Mouse (Mus musculus): ENCODE results near the gene Eif3f. TPM values are rescaled to one million over a fixed set of nuclear protein-coding genes. Genes with fewer than 3 reads are reported as not detected.

Gene Eif3f
- total RNA-seq, 2 experiments from 2014 or later: 95.6 to 101 TPM

GRCm38 (mm10) chr7:108944002-108944401 lies 9.8 kb downstream of the Eif3f start:
- peak; percentile 88 for TF ChIP-seq CTCF (conservative IDR thresholded peaks at IDR 0.05)
- peak; percentile 63 to 67 for DNase-seq (ENCODE audit: low spot score in 2 of 2)
- Histone ChIP-seq H3K4me3 (no peak overlapping the region), H3K27ac (no peak overlapping the region)

GRCm38 (mm10) chr7:108948611-108949010 lies 14.4 kb downstream of the Eif3f start:
- no peak for DNase-seq (ENCODE audit: low spot score in 2 of 2)
- H3K27ac ChIP-seq: no peak overlapping the region
- TF ChIP-seq CTCF (conservative IDR thresholded peaks at IDR 0.05): no peak
- no peak overlapping the region for H3K4me3 ChIP-seq

GRCm38 (mm10) chr7:108949301-108949700 lies 15.1 kb downstream of the Eif3f start:
- TF ChIP-seq CTCF (conservative IDR thresholded peaks at IDR 0.05): no peak
- no peak for DNase-seq (ENCODE audit: low spot score in 2 of 2)

GRCm38 (mm10) chr7:108950312-108950761 lies 16.1 kb downstream of the Eif3f start, which contains the start of gene Tub:
Gene Tub (plus strand): TSS chr7:108950338.
- DNase-seq (ENCODE audit: low spot score in 2 of 2): peak; percentile 78 to 80

More at GRCm38 (mm10) chr7:108949301-108949700, 15.1 kb downstream of the Eif3f start:
- H3K4me3 ChIP-seq: no peak overlapping the region
- 0 out of 2 replicates have a peak overlapping the region, but pooled peaks have one; percentile 10 for H3K27ac ChIP-seq

GRCm38 (mm10) chr7:108950762-108951331 lies 16.6 kb downstream of the Eif3f start:
- H3K27ac ChIP-seq: peak overlapping the region; percentile 95
- TF ChIP-seq CTCF (conservative IDR thresholded peaks at IDR 0.05): no peak
- peak; percentile 53 to 64 for DNase-seq (ENCODE audit: low spot score in 2 of 2)
- H3K4me3 ChIP-seq: peak overlapping the region; percentile 73

More at GRCm38 (mm10) chr7:108950312-108950761, 16.1 kb downstream of the Eif3f start, which contains the start of gene Tub:
- Histone ChIP-seq H3K4me3 (peak within 1 kb of the TSS; percentile 73), H3K27ac (peak within 1 kb of the TSS; percentile 95)
- no peak for TF ChIP-seq CTCF (conservative IDR thresholded peaks at IDR 0.05)

- H3K27ac ChIP-seq: no peak overlapping the region
- no peak for DNase-seq (ENCODE audit: low spot score in 2 of 2)
These were observed 18.6 kb downstream of the Eif3f start for GRCm38 (mm10) chr7:108952801-108953200.

GRCm38 (mm10) chr7:108954185-108954584 lies 20.0 kb downstream of the Eif3f start:
- H3K4me3 ChIP-seq: no peak overlapping the region
- peak in 1 of 2 experiments; percentile 38 for DNase-seq (ENCODE audit: low spot score in 2 of 2)
- no peak overlapping the region for H3K27ac ChIP-seq
- peak; percentile 75 for TF ChIP-seq CTCF (conservative IDR thresholded peaks at IDR 0.05)

More at GRCm38 (mm10) chr7:108952801-108953200, 18.6 kb downstream of the Eif3f start:
- H3K4me3 ChIP-seq: no peak overlapping the region
- no peak for TF ChIP-seq CTCF (conservative IDR thresholded peaks at IDR 0.05)

- H3K4me3 ChIP-seq: no peak overlapping the region
- TF ChIP-seq CTCF (conservative IDR thresholded peaks at IDR 0.05): no peak
These were observed 23.5 kb downstream of the Eif3f start for GRCm38 (mm10) chr7:108957734-108958133.

GRCm38 (mm10) chr7:108965968-108966367 lies 31.8 kb downstream of the Eif3f start:
- H3K27ac ChIP-seq: no peak overlapping the region
- TF ChIP-seq CTCF (conservative IDR thresholded peaks at IDR 0.05): peak; percentile 73
- no peak for DNase-seq (ENCODE audit: low spot score in 2 of 2)
- H3K4me3 ChIP-seq: no peak overlapping the region

More at GRCm38 (mm10) chr7:108957734-108958133, 23.5 kb downstream of the Eif3f start:
- H3K27ac ChIP-seq: no peak overlapping the region
- DNase-seq (ENCODE audit: low spot score in 2 of 2): no peak

- peak; percentile 57 to 69 for DNase-seq (ENCODE audit: low spot score in 2 of 2)
- TF ChIP-seq CTCF (conservative IDR thresholded peaks at IDR 0.05): peak; percentile 96
- H3K27ac ChIP-seq: no peak overlapping the region
- no peak overlapping the region for H3K4me3 ChIP-seq
These were observed 32.6 kb downstream of the Eif3f start for GRCm38 (mm10) chr7:108966742-108967362.

- Histone ChIP-seq H3K27ac (no peak overlapping the region), H3K4me3 (no peak overlapping the region)
- TF ChIP-seq CTCF (conservative IDR thresholded peaks at IDR 0.05): no peak
- DNase-seq (ENCODE audit: low spot score in 2 of 2): no peak
These were observed 34.0 kb downstream of the Eif3f start for GRCm38 (mm10) chr7:108968201-108968600.

GRCm38 (mm10) chr7:108972273-108972672 lies 38.1 kb downstream of the Eif3f start:
- no peak for TF ChIP-seq CTCF (conservative IDR thresholded peaks at IDR 0.05)
- DNase-seq (ENCODE audit: low spot score in 2 of 2): no peak
- Histone ChIP-seq H3K27ac (peak overlapping the region; percentile 18; the same call in 1 of the 2 replicates), H3K4me3 (no peak overlapping the region)

- Histone ChIP-seq H3K27ac (no peak overlapping the region), H3K4me3 (no peak overlapping the region)
- no peak for DNase-seq (ENCODE audit: low spot score in 2 of 2)
- no peak for TF ChIP-seq CTCF (conservative IDR thresholded peaks at IDR 0.05)
These were observed 51.9 kb downstream of the Eif3f start for GRCm38 (mm10) chr7:108985934-108986708.

All from layer of hippocampus, adult 2 months (tissue).